Mouse (Mus musculus): ENCODE measurements around the gene Krtcap2.
"Not testable (repeated sequence)": the region's sequence is repeated elsewhere in the genome, so short reads cannot be mapped to it uniquely, and the experiment has no call there.

Gene Krtcap2

DNA sequence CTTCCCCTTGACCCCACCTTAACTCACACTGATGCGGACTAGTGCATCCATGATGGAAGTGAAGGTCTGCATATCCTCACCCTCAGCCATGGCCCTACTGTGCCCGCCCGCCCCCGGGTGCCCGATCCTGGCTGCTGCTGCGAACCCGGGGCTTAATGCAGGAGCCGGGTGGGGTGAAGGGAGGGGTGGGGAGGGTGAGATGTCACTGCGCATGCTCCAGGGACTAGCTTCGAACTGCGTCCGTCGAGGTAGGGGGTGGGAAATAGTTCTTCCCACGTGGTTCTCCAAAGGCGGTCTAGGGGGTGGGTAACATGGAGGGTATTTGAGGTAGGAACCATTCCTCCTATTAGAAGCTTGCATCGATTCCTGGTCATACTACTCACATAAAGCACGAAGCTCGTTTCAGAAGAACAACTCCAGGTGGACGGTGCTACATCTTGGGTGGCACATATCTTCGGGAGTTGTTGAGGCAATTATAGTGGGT, at the start of gene Krtcap2:
Krtcap2 (plus strand) TSS at position 279 of the 484 bp plus-strand sequence.
- no peak for DNase-seq (ENCODE audit: low read depth, low spot score)

DNA sequence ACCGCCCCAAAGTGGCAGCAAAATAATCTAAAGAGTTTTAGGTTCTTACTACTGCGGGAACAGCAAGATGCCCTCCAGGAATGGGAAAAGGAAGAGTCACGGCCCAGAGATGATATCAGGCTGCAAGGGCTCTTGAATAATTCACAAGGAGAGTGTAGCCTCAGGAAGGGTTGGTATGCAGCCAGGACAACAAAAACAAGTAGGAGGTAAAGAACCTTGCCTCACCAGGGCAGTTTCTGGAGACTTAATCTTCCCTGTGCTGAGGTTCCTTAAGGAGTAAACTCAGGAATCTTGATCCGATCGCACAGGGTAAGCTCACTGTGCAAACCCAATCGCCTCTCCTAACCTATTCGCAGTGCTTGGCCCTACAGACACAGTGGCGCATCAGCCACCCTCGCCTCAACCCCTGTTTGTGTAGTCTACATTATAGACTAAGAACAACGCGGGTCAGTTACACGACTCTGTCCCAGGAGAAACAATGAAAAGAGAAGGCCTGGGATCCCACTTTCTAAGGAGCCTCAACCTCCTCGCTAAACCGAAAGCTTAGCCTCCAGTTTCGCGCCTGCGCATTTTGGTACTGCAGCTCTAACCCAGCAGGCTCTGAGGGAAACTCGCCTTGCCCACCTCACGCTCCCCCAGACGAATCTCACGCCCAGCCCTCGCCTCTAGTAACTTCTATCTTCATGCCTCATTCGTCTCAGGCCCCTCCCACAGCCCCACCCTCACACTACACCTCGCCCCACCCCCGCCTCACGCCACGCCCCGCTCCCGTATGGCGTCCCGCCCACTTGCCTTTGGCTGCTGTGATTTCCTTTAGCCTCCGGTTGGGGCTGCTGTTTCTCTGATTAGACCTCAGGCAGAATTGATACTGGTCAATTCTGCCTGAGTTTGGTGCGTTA, 49.5 kb upstream of the Krtcap2 start:
- peak; percentile 95 for DNase-seq (ENCODE audit: low read depth, low spot score)

DNA sequence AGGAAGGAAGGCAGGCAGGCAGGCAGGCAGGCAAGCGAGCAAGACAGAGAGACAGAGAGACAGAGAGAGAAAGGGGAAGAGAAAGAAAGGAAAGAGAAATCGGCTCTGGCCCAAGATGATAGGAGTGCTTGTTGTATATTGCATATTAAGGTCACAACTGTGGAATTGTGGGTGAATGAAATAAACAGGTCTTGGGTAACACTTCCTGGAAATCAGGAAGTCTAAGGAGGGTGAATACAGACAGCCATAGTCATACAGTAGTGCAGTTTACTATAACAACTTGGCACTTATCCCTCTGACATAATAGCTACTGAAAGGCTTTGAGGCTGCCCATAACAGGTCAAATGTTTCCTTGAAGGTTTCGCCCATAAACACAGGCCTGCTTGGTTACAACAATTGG, 45.9 kb upstream of the Krtcap2 start:
- no peak for DNase-seq (ENCODE audit: low read depth, low spot score)

DNA sequence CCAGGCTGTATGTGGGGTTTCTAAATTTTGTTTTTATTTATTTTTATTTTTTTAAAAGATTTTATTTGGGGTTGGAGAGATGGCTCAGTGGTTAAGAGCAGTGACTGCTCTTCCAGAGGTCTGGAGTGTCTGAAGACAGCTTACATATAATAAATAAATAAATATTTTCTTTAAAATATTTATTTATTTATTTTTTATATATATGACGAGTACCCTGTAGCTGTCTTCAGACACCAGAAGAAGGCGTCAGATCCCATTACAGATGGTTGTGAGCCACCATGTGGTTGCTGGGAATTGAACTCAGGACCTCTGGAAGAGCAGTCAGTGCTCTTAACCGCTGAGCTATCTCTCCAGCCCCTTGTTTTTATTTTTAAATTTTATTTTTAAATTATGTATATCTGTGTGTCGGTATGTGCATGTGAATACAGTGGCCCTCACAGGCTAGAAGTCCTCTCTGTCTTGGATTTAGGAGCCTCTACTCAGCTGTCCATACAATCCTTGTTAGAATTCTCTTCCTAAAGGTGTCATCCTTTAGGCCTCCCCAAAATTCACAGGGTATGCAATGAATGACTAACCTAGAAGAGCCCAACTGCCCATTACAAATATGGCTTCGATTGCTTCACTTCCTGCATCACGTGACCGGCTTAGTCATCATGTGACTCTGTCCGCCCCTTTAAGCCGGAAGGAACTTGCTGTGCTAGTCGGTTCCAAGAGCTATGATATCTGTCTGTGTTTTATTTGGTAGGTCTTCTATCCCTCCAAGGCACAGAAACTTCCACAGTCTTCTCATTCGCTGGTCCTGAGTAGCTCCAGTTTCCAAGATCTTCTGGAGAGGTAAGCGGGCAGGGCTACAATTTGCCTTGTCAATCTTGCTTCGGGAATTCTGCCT, 43.3 kb upstream of the Krtcap2 start, which contains the start of gene Gba:
Gba (plus strand) TSS at position 676 of the 889 bp plus-strand sequence.
- peak; percentile 90 for DNase-seq (ENCODE audit: low read depth, low spot score)

DNA sequence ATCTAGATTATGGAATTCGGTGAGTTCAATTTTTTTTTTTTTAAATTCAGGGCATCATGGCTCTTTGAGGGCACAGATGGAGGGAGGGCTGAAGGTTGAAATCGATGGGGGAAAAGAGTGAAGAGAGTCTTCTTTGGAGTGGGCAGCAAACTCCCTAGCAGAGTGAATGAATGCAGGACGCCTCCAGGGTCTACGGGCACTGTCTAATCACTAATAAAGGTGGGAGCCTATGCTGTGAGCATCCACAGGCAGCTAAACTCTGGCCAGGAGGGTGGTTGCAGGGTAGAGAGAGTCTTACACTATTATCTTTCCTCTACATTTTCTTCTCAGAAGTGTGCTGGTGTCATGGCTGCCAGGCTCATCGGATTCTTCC, 42.6 kb upstream of the Krtcap2 start:
- DNase-seq (ENCODE audit: low read depth, low spot score) = no peak

DNA sequence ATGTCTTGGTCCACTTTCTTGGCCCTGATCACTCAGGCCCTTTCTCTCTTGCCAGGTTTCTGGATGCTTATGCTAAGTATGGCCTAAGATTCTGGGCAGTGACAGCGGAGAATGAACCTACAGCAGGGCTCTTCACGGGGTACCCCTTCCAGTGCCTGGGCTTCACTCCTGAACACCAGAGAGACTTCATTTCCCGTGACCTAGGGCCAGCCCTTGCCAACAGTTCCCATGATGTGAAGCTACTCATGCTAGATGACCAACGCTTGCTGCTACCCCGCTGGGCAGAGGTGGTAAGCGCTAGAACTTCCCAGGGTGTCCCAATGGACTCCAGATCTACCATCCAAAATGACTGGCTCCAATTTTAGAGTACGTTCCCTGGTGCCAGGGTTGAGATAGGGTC, 39.7 kb upstream of the Krtcap2 start:
- no peak for DNase-seq (ENCODE audit: low read depth, low spot score)

DNA sequence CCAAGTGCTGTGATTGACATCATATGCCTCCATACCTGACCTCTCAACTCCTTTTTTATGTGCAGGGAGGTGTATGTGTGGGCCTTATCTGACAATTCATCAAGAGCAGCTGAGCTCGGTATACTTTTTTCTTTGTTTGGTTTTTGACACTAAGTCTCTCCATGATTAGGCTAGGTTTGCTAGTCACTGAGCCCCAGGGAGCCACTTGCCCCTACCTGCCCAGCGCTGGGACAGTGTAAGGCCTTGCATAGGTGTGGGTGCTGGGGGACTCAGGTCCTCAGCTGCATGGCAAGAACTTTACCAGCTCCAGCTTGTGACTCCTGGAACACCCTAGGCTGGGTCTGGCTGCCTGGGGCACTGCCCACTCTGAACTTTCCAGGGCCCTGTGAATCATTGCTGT, 39.1 kb upstream of the Krtcap2 start:
- DNase-seq (ENCODE audit: low read depth, low spot score) = no peak

DNA sequence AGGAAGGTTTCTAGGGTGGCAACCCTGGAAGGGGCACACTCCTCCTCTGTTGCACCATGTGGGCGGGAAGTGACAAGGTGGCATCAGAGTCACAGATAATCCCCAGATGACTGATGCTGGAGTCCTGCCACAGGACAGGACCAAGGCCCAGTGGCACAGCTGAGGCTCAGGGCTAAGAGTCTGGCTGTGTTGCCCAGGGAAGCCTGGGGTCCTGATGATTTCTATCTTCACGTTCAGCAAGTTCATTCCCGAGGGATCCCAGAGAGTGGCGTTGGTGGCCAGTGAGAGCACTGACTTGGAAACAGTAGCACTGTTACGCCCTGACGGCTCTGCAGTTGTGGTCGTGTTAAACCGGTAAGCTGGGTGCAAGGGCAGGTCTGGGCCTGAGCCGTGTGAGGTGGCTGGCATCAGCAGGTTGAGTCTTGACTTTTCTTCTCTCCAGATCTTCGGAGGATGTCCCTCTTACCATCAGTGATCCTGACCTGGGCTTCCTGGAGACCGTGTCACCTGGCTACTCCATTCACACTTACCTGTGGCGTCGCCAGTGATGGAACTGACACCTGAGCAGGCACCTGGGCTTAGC, 37.6 kb upstream of the Krtcap2 start:
- DNase-seq (ENCODE audit: low read depth, low spot score) = no peak

DNA sequence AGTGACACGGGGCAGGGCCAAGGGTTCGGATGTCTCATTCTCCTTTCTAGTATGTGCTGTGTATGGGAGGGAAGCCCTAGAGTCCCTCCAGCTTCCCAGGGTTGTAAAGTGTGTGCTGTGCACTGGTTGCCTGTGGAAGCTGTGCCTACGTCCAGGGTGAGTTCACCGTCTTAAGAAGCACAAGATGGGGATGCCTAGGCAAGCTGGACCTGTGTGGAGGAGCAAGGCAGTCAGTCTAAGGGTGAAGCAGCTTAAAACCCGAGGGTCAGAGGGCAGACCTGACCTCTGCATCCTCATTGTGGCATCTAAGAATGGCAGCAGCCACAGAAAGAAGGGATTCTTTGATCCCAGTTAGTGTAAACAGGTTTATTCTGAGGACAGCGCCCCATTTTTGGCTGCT, 37.0 kb upstream of the Krtcap2 start:
- DNase-seq (ENCODE audit: low read depth, low spot score) = no peak

DNA sequence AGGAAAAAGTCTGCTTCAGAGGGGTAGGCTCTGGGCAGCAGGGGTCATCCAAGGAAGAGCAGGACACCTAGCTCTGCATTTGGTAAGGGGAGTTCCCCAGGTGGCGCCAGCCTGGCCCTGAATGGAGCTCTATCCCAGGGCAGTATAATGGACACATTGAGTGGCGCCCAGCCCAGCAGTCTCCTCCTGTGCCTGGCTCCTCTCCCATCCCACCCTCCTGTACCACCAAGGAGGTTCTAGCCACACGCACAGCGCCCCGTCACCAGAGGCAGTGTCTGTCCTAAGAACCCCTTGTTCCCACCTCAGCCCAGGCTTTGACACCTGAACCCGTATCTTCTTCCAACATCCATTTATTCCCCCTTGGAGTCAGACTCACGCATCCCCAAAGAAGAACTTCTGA, 36.0 kb upstream of the Krtcap2 start:
- DNase-seq (ENCODE audit: low read depth, low spot score) = no peak

DNA sequence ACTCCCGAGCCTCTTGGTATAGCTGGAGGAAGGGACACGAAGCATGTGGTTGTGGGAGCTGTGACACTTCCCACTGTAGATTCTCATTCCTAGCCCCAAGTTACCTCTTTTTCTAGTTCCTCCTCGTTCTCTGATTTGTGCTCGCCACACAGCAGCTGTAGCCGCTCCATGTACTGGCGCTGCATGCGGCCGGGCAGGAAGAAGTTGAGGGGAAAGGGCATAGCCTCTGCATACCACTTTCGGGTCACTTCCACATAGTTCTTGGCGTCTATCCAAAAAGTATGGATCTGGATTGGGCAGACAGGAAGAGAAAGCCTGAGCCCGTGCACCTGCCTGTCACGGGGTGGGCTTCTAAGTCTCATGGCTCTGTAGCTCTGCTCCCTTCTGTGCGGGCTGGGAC, 35.6 kb upstream of the Krtcap2 start:
- DNase-seq (ENCODE audit: low read depth, low spot score) = no peak

DNA sequence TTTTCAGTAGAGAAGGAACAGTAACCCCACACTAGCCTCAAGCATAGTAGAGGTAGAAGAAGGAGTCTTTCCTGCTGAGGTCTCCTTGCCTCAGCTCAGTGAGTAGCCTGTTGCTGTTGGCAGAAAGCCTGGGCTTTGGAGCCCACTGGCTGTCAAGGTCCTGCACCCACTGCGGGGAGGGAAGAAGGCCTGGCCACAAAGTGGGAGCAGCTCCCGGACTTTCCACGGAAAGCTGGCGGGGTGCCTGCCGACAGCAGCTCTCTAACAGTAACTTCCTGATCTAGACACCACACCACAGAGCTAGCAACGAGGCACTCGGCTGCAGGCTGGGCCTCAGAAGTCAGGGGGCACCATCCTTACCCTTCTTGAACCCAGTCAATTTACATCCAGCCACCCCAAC, 35.0 kb upstream of the Krtcap2 start:
- no peak for DNase-seq (ENCODE audit: low read depth, low spot score)

DNA sequence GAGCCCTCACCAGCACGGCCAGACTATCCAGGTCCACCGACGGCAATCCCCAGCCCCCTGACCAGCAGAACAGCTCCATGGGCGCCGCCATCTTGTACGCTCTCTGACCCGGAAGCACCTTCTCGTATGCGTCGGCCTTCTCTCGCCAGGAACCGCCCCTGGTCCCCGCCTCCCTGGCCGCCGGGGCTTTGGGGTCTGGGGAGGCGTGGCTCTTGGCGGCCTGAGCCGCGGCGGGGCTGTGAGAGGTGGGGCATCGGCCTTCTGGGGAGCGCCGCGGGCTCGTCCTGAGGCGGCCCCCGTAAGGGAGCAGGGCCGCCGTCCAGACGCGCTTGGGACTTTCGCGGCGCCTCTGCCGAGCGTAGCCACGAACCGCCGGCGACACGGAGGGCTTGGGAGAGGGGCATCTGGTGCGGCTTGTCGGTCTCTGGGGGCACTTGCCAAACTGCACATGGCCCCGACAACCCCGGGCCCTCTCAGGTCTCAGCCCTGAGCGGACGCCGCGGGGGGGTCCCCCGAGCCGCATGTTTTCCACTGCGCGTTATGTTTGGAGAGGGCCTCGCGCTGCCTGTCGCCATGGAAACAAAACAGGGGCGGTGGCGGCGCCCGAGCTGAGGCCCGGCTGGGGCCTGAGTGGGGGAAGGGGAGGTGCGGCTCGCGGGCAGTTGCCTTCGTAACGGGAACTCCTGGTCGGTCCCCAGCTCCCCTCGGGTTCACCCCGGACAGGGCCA, 31.8 kb upstream of the Krtcap2 start:
- peak; percentile 95 for DNase-seq (ENCODE audit: low read depth, low spot score)

DNA sequence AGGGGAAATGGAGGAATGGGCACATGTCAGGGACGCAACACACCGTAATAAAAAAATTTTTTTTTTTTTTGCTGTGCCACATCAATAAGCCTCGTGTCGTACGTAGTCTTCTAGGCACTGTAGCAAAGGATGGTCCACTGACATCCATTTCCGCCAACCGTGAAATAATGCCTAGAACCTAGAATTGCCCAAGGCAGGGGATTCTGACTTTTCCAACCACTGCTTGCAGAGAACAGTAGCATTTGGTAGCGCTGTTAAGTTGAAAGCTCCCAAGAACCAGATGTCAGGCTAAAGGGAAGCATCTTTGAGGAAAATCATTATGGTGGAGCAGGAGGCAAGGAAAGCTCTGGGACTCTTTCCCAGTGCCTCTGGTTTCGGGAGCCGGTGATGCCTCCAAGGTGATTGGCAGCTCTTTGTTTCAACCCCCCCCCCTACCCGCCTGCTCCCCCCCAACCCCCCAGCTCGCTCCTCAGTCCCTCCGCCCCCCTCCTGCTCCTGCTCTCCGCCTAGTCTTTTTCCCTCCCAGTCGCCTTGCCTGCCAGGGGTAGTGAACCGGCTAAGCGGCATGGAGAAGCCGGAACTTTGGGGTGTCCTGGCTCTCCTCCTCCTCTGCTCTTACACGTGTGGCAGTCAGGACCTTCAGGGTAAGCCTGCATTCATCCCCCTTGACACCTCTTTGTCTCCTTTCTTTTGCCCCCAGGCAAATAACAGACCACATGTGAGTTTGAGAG, 30.9 kb upstream of the Krtcap2 start, which contains the start of gene Thbs3:
Thbs3 (plus strand) TSS at position 500 of the 731 bp plus-strand sequence.
- DNase-seq (ENCODE audit: low read depth, low spot score) = peak; percentile 60

DNA sequence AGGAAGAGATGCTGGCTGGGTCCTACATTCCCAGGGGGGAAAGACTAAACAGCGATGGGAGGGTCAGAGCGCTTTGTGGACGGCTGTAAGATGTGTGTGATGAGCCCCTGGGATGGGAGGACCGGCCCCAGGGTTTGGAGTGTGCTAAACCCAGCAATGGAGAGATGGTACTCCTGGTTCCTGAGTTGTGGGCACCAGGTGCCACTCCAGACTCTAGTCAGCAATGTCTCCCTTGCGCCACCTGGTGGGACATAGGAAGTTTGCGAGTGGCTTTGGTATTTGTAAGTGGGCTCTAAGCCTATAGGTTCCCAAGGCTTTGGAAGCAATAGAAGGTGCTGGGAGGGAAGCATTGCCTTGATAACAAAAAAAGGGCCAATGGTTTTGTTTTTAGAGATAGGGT, 29.9 kb upstream of the Krtcap2 start:
- peak; percentile 92 for DNase-seq (ENCODE audit: low read depth, low spot score)

DNA sequence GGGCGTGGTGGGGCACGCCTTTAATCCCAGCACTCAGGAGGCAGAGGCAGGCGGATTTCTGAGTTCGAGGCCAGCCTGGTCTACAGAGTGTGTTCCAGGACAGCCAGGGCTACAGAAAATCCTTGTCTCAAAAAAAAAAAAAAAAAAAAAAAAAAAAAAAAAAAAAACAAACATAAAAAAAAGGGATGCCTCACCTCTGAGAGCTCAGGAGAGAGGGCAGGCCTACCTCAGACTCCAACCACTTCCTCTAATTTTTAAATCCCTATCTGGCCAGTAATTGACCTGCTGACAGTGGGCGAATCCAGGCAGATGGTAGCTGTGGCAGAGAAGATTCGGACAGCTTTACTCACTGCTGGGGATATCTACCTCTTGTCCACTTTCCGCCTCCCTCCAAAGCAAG, 29.4 kb upstream of the Krtcap2 start:
- not testable (repeated sequence) for DNase-seq (ENCODE audit: low read depth, low spot score)

DNA sequence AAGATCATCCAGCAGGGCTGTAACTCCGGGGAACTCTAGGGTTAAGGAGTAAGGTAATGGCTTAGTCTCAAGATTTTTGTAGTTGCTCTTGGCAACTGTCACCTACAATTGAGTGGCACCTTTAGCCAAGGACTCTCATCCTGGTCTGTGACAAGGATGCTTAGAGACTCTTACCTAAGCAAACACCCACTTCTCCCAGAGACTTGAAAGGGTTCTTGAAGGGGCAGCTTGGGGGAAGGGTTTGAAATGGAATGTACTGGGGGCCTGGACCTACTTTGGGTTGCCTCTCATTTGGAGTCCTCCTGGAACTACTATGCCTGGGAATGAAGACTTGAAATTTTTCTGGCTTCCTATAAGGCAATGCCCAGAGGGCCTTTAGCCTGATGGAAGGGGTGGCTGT, 27.5 kb upstream of the Krtcap2 start:
- DNase-seq (ENCODE audit: low read depth, low spot score) = no peak

DNA sequence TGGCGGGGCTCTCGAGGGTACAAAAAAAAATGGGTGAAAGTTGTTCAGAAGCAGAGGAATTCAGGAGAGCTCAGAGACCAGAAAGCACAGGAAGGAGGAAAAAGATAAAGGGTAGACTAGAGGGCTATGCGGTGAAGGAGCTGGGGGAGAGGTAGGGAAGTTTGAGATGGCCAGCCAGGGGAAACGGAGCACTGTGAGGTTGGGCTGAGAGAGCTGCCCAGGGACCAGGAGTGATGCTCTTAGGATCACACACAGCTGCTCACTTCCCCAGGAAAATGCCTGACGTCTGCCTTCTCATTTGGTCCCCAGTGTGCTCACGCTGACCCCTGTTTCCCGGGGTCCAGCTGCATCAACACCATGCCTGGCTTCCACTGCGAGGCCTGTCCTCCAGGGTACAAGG, 26.2 kb upstream of the Krtcap2 start:
- no peak for DNase-seq (ENCODE audit: low read depth, low spot score)

DNA sequence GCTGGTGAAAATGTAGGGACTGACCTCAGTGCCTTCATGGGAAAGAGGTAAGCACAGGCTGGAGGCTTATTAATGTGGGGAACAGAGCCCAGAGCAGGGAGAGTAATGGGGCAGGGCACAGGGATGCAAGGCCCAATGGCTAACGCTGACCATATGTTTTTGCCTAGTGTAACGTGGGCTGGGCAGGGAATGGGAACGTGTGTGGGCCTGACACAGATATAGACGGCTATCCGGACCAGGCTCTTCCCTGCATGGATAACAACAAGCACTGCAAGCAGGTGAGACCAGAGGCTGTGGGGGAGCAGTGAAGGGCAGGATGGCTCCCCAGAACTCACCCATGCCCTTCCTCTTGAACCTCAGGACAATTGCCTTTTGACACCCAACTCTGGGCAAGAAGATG, 24.6 kb upstream of the Krtcap2 start:
- DNase-seq (ENCODE audit: low read depth, low spot score) = no peak

DNA sequence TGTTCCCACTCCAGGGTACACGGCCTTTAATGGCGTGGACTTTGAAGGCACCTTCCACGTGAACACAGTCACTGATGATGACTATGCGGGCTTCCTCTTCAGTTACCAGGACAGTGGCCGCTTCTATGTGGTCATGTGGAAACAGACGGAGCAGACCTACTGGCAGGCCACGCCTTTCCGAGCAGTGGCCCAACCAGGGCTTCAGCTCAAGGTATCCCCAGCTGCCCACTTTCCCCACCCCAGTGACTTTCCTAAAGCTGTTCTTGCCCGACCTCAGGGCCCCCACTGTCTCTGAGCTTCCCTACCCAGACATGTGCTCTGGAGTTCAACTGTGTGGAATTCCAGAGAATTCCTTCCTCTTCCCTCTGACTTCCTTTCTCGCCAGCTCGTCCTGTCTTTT, 21.0 kb upstream of the Krtcap2 start:
- no peak for DNase-seq (ENCODE audit: low read depth, low spot score)

All from mesoderm, embryonic 11.5 days (tissue).